Mouse (Mus musculus): ENCODE measurements around the gene Twistnb. TPM values are rescaled to one million over a fixed set of nuclear protein-coding genes. Genes with fewer than 3 reads are reported as not detected.

Gene Twistnb
- total RNA-seq (2021), result 1 to 10 TPM; 7.7 to 8.5 TPM

- intact Hi-C loops (cut with DNase I), result loop anchor here (10.0 kb wide), 1 partner anchor 405 kb away; no protein-coding TSS in a partner anchor
- peak; percentile 96 to 98 for DNase-seq
Measured at GRCm38 (mm10) chr12:33429387-33430160, at the start of gene Twistnb. Gene Twistnb, plus strand, starts transcription at chr12:33429635.

- intact Hi-C loops (cut with DNase I), result loop anchor here (1.0 to 5.0 kb wide), 3 partner anchors 35 to 1803 kb away; no protein-coding TSS in a partner anchor
- peak; percentile 66 to 69 for DNase-seq
Measured at GRCm38 (mm10) chr12:33388842-33389241, 40.6 kb upstream of the Twistnb start.

- intact Hi-C loops (cut with DNase I), result no loop called here
- DNase-seq, result no peak
Measured at GRCm38 (mm10) chr12:33390844-33391560, 38.4 kb upstream of the Twistnb start.

GRCm38 (mm10) chr12:33394804-33395623, 34.4 kb upstream of the Twistnb start, which contains the start of gene Efcab10:
Gene Efcab10, plus strand, starts transcription at chr12:33394854.
- DNase-seq, result no peak
- intact Hi-C loops (cut with DNase I), result no loop called here

GRCm38 (mm10) chr12:33403265-33403693, 26.2 kb upstream of the Twistnb start:
- DNase-seq, result no peak
- intact Hi-C loops (cut with DNase I), result no loop called here

- intact Hi-C loops (cut with DNase I), result no loop called here
- no peak for DNase-seq
Measured at GRCm38 (mm10) chr12:33404996-33405395, 24.4 kb upstream of the Twistnb start.

GRCm38 (mm10) chr12:33405398-33406026, 23.9 kb upstream of the Twistnb start:
- no peak for DNase-seq
- intact Hi-C loops (cut with DNase I), result no loop called here

GRCm38 (mm10) chr12:33411580-33412151, 17.8 kb upstream of the Twistnb start:
- no peak for DNase-seq
- intact Hi-C loops (cut with DNase I), result no loop called here

- DNase-seq, result peak in 1 of 2 experiments; percentile 9
- intact Hi-C loops (cut with DNase I), result loop anchor here (1.0 to 10.0 kb wide), 2 partner anchors 36 to 400 kb away; no protein-coding TSS in a partner anchor
Measured at GRCm38 (mm10) chr12:33424329-33424728, 5.1 kb upstream of the Twistnb start.

- intact Hi-C loops (cut with DNase I), result loop anchor here (10.0 kb wide), 1 partner anchor 402 kb away; no protein-coding TSS in a partner anchor
- no peak for DNase-seq
Measured at GRCm38 (mm10) chr12:33427293-33427692, 2.1 kb upstream of the Twistnb start.

GRCm38 (mm10) chr12:33427726-33428125, 1.7 kb upstream of the Twistnb start:
- no peak for DNase-seq
- intact Hi-C loops (cut with DNase I), result loop anchor here (10.0 kb wide), 1 partner anchor 403 kb away; no protein-coding TSS in a partner anchor

GRCm38 (mm10) chr12:33433812-33434211, 4.4 kb downstream of the Twistnb start:
- intact Hi-C loops (cut with DNase I), result no loop called here
- DNase-seq, result peak in 1 of 2 experiments; percentile 11

GRCm38 (mm10) chr12:33434758-33435157, 5.3 kb downstream of the Twistnb start:
- no peak for DNase-seq
- intact Hi-C loops (cut with DNase I), result no loop called here

GRCm38 (mm10) chr12:33455418-33455817, 26.0 kb downstream of the Twistnb start:
- intact Hi-C loops (cut with DNase I), result no loop called here
- DNase-seq, result no peak

- no peak for DNase-seq
- intact Hi-C loops (cut with DNase I), result no loop called here
Measured at GRCm38 (mm10) chr12:33456242-33456641, 26.8 kb downstream of the Twistnb start.

GRCm38 (mm10) chr12:33480975-33481374, 51.5 kb downstream of the Twistnb start:
- intact Hi-C loops (cut with DNase I), result loop anchor here (5.0 to 10.0 kb wide), 2 partner anchors 1176 to 1704 kb away; no protein-coding TSS in a partner anchor

GRCm38 (mm10) chr12:33482931-33483330, 53.5 kb downstream of the Twistnb start:
- no peak for DNase-seq
- intact Hi-C loops (cut with DNase I), result loop anchor here (5.0 to 10.0 kb wide), 2 partner anchors 1174 to 1702 kb away; no protein-coding TSS in a partner anchor

More at GRCm38 (mm10) chr12:33480975-33481374, 51.5 kb downstream of the Twistnb start:
- no peak for DNase-seq

All from heart, postnatal 36 days (tissue).